Mouse (Mus musculus): ENCODE results near the gene Bcan.

- TF ChIP-seq CTCF (IDR thresholded peaks at IDR 0.05; ENCODE audit: low read depth, low read length) (no peak), POLR2A (IDR thresholded peaks at IDR 0.05; ENCODE audit: insufficient read depth, low read length) (peak; percentile 53)
Measured at GRCm38 (mm10) chr3:88042661-88043421, 42.8 kb upstream of the Bcan start, which contains the start of gene Gpatch4.
